Mouse (Mus musculus) limb, embryonic 12.5 days (tissue): ENCODE results near the gene Actn3. TPM values are rescaled to one million over a fixed set of nuclear protein-coding genes. Genes with fewer than 3 reads are reported as not detected.

Source experiments
- ATAC-seq: fragments of 200-750 bp; cut with Nextera tagmentation; 2 replicates; pipeline ENCODE4 v1.8.0; 2017; ENCODE audit warnings: low read depth, moderate TSS enrichment; ENCODE audit not compliant: insufficient number of reproducible peaks, insufficient read depth, low FRiP score, low TSS enrichment
- H3K27ac ChIP-seq: fragments of 300-500 bp; sonication (generic); 2 replicates; pipeline ENCODE4 v1.5.1; 2016; ENCODE audit warnings: mild to moderate bottlenecking, moderate library complexity
- H3K27me3 ChIP-seq: fragments of 300-500 bp; sonication (generic); 2 replicates; pipeline ENCODE4 v1.6.1; 2016; ENCODE audit warnings: mild to moderate bottlenecking, moderate library complexity
- H3K36me3 ChIP-seq: fragments of 300-500 bp; sonication (generic); 2 replicates; pipeline ENCODE4 v1.6.1; 2016; ENCODE audit warnings: mild to moderate bottlenecking, moderate library complexity
- H3K4me1 ChIP-seq: fragments of 300-500 bp; sonication (generic); replicated peaks from 2 replicates; pipeline ENCODE4 v1.6.1; 2016
- H3K4me2 ChIP-seq: fragments of 300-500 bp; sonication (generic); 2 replicates; pipeline ENCODE4 v1.6.1; 2016; ENCODE audit warnings: mild to moderate bottlenecking, moderate library complexity
- H3K4me3 ChIP-seq: fragments of 300-500 bp; sonication (generic); replicated peaks from 2 replicates; pipeline ENCODE4 v1.5.1; 2016; ENCODE audit warnings: mild to moderate bottlenecking
- H3K9ac ChIP-seq: fragments of 300-500 bp; sonication (generic); replicated peaks from 2 replicates; pipeline ENCODE4 v1.6.1; 2016; ENCODE audit warnings: mild to moderate bottlenecking, moderate library complexity
- H3K9me3 ChIP-seq: fragments of 300-500 bp; sonication (generic); 2 replicates; pipeline ENCODE4 v1.6.1; 2016; ENCODE audit warnings: mild to moderate bottlenecking, moderate library complexity
- WGBS: fragments of 180-500 bp; shearing (Covaris S2); methylation state at CpG from one replicate; pipeline ENCODE4 v1.1.7; 2016; 5-methylcytosine and 5-hydroxymethylcytosine counted together
- polyA plus RNA-seq: library from polyadenylated mRNA; unstranded; fragments of >200 nt; fragmentation: Nextera tagmentation; extraction: Ambion mirVana; gene quantifications from 2 replicates; pipeline ENCODE4 v1.2.1, GENCODE M21; 2016

Gene Actn3
- polyA plus RNA-seq = 9.0 and 9.1 TPM in 2 replicates

GRCm38 (mm10) chr19:4877785-4878184 lies at the start of gene Actn3:
Actn3 (minus strand) TSS chr19:4877909.
- Histone ChIP-seq H3K4me3 (peak within 1 kb of the TSS; percentile 89), H3K36me3 (no peaks in the 10 kb centered on the region), H3K27me3 (peaks cover 14% of the 10 kb centered on the region), H3K27ac (peak within 1 kb of the TSS; percentile 66), H3K4me1 (peaks cover 14% of the 10 kb centered on the region), H3K9me3 (no peaks in the 10 kb centered on the region), H3K4me2 (peak within 1 kb of the TSS; percentile 97), H3K9ac (peak within 1 kb of the TSS; percentile 86)
- ATAC-seq = peak; percentile 30
- WGBS = 2% methylated on average over 17 of the region's 17 CpGs

GRCm38 (mm10) chr19:4925121-4925860 lies 47.6 kb upstream of the Actn3 start:
- 96% methylated on average over 11 of the region's 11 CpGs for WGBS
- H3K4me3 ChIP-seq = no peak overlapping the region
- no peaks in the 10 kb centered on the region for H3K27me3 ChIP-seq
- peaks cover 17% of the 10 kb centered on the region for H3K4me1 ChIP-seq
- H3K27ac ChIP-seq = no peak overlapping the region
- no peaks in the 10 kb centered on the region for H3K9me3 ChIP-seq
- no peak overlapping the region for H3K4me2 ChIP-seq
- ATAC-seq = no peak
- H3K36me3 ChIP-seq = peaks cover 61% of the 10 kb centered on the region
- no peak overlapping the region for H3K9ac ChIP-seq

DNA sequence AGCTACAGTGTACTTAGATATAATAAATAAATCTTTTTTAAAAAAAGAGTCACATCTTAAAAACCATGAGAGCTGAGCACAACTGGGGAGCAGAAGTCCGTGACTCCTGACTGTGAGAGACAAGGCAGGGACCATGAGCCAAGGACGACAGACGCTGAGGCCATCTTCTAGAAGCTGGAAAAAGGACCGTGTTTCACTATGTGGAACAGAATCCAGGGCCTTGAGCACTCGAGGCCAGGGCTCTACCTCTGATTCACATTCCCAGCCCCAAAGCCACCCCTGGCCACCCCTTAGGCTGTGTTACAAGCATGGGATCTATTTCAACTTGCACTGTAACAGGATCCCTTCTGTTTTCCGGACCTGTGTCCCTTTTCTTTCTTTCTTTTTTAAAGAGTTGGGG lies 41.9 kb upstream of the Actn3 start:
- no peak for ATAC-seq
- Histone ChIP-seq H3K9me3 (no peaks in the 10 kb centered on the region), H3K27me3 (no peaks in the 10 kb centered on the region), H3K9ac (no peak overlapping the region), H3K4me1 (no peaks in the 10 kb centered on the region), H3K27ac (no peak overlapping the region), H3K36me3 (peaks cover 98% of the 10 kb centered on the region), H3K4me2 (no peak overlapping the region), H3K4me3 (no peak overlapping the region)
- 89% methylated on average over 6 of the region's 6 CpGs for WGBS

DNA sequence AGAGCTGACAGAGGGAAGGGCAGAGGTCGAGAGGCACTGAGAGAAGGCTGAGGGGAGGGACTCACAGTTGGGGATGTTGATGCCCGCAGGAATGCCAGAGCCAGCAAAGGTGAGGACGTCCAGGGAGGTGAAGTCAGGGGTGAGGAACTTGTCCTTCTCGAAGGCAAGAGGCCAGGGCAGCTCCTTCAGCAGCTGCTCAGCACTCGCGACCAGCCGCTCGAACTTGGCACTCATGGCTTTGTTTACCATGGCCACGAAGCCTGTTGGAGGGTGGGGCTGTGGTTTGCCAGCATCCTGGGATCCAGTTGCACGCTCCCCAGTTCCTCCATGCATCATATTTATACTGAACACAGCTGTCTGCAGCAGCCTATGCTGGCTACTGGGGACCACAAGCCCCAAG lies 39.1 kb upstream of the Actn3 start:
- no peaks in the 10 kb centered on the region for H3K4me1 ChIP-seq
- H3K4me2 ChIP-seq = no peak overlapping the region
- no peak overlapping the region for H3K4me3 ChIP-seq
- no peaks in the 10 kb centered on the region for H3K9me3 ChIP-seq
- no peaks in the 10 kb centered on the region for H3K27me3 ChIP-seq
- no peak overlapping the region for H3K9ac ChIP-seq
- WGBS = 87% methylated on average over 10 of the region's 10 CpGs
- no peak overlapping the region for H3K27ac ChIP-seq
- peaks cover 98% of the 10 kb centered on the region for H3K36me3 ChIP-seq
- ATAC-seq = no peak

DNA sequence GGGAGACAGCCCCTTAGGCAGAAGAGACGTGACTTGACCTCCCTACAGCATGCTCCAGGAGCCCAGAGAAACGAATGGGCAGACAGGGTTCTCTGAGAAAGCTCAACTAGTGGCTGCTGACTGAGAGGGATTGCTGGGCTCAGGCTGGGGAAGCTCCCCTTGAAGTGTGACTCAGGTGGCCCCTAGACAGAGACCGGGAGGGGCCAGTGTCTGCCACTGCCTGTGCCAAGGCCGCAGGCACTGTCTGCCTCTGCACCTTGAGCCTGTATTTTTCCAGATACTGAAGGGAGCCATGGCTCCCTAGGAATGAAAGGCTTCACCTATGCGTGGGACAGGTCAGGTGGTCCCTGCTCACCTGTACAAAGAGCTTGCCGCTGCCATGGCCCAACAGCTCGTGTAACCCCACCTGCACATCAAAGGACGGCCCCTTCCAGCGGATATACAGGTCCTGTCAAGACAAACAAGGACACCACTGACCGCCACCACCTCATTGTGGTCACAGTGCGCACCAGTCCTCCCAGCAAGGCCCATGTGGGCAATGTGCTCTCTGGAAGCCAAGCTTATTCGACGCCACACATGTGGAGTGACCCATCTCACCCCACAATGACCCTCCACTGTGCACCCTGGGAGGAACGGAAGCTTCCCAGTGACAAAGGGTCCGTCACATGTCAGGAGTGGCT lies 38.4 kb upstream of the Actn3 start:
- H3K4me2 ChIP-seq = no peak overlapping the region
- ATAC-seq = no peak
- WGBS = 93% methylated on average over 15 of the region's 15 CpGs

DNA sequence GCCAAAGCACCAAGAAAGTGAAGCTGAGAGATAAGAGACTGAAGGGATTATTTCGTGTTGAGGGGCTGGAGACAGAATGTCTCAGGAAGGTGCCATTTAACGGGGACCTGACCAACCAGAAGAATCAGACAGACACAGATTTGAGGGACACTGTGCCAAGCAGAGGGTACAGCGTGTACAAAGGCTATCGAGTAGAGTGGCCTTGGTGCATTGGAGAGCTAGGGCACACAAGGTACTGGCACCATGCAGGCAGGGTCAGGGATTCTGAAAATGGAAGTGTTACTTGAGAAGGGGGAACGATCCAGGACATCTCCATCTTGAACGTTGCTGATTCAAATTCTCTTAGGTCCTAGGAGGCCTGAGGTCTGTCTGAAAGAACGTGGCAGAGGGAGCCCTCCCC lies 31.7 kb upstream of the Actn3 start:
- no peak overlapping the region for H3K4me3 ChIP-seq
- no peak overlapping the region for H3K9ac ChIP-seq
- 89% methylated on average over 7 of the region's 7 CpGs for WGBS
- no peaks in the 10 kb centered on the region for H3K27me3 ChIP-seq
- H3K36me3 ChIP-seq = peaks cover 69% of the 10 kb centered on the region
- no peak overlapping the region for H3K4me2 ChIP-seq
- ATAC-seq = no peak
- H3K9me3 ChIP-seq = no peaks in the 10 kb centered on the region
- H3K4me1 ChIP-seq = peaks cover 5% of the 10 kb centered on the region
- H3K27ac ChIP-seq = no peak overlapping the region

More for the DNA sequence above, 38.4 kb upstream of the Actn3 start:
- H3K9ac ChIP-seq = no peak overlapping the region
- H3K27ac ChIP-seq = no peak overlapping the region
- H3K9me3 ChIP-seq = no peaks in the 10 kb centered on the region
- no peaks in the 10 kb centered on the region for H3K4me1 ChIP-seq
- no peak overlapping the region for H3K4me3 ChIP-seq
- no peaks in the 10 kb centered on the region for H3K27me3 ChIP-seq
- H3K36me3 ChIP-seq = peaks cover 98% of the 10 kb centered on the region

DNA sequence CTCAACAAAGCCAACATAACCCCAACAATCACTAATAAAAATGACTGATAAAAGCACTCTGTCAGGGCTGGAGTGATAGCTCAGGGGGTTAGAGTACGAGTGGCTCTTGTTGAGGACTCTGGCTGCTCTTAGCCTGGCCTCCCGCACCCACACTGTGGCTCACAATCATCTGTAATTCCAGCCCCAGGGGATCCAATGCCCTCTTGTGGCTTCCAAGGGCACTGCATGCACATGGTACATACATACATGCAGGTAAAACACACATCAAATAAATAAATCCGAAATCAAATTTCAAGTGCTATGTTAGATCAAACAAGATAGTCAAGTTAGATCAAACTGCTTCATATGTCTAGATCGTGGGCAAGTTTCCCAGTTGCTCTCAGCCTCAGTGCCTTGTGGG lies 30.4 kb upstream of the Actn3 start:
- peaks cover 64% of the 10 kb centered on the region for H3K36me3 ChIP-seq
- 85% methylated on average over 4 of the region's 4 CpGs for WGBS
- ATAC-seq = no peak

GRCm38 (mm10) chr19:4905979-4906794 lies 28.5 kb upstream of the Actn3 start, which contains the start of gene Bbs1:
Bbs1 (minus strand) TSS chr19:4906628.
- ATAC-seq = peak; percentile 57; the same call in 1 of the 2 replicates
- WGBS = 10% methylated on average over 31 of the region's 31 CpGs

More for the DNA sequence above, 30.4 kb upstream of the Actn3 start:
- H3K4me2 ChIP-seq = no peak overlapping the region
- H3K9me3 ChIP-seq = no peaks in the 10 kb centered on the region
- peaks cover 5% of the 10 kb centered on the region for H3K4me1 ChIP-seq
- no peak overlapping the region for H3K27ac ChIP-seq
- no peak overlapping the region for H3K4me3 ChIP-seq
- H3K27me3 ChIP-seq = no peaks in the 10 kb centered on the region
- no peak overlapping the region for H3K9ac ChIP-seq

DNA sequence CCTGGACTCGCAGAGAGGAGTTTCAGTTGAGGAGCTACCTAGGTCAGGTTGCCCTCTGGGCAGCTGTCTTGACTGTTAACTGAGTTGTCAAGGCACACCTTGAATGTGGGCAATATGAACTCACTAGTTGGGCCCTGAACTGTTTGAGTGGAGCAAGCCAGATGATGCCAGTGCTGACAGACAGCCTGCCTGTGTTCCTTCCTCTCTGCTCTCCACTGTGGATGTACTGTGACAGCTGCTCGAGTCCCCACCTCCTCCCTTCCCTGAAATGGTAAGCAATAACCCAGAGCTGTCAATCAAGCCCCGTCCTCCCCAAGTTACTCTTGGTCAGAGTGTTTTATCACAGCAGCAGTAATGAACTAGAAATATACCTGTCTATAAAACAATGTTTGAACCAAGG lies 22.2 kb upstream of the Actn3 start:
- Histone ChIP-seq H3K4me2 (no peak overlapping the region), H3K36me3 (peaks cover 31% of the 10 kb centered on the region; the same call in 1 of the 2 replicates), H3K4me3 (no peak overlapping the region), H3K9me3 (no peaks in the 10 kb centered on the region), H3K4me1 (no peaks in the 10 kb centered on the region), H3K27ac (no peak overlapping the region), H3K27me3 (no peaks in the 10 kb centered on the region), H3K9ac (no peak overlapping the region)
- 78% methylated on average over 3 of the region's 3 CpGs for WGBS
- ATAC-seq = no peak

More at GRCm38 (mm10) chr19:4905979-4906794, 28.5 kb upstream of the Actn3 start, which contains the start of gene Bbs1:
- H3K36me3 ChIP-seq = peaks cover 56% of the 10 kb centered on the region
- no peaks in the 10 kb centered on the region for H3K9me3 ChIP-seq
- peak within 1 kb of the TSS; percentile 60 for H3K4me2 ChIP-seq
- H3K27me3 ChIP-seq = no peaks in the 10 kb centered on the region
- H3K9ac ChIP-seq = peak within 1 kb of the TSS; percentile 62
- H3K27ac ChIP-seq = no peak within 1 kb of the TSS
- H3K4me3 ChIP-seq = peak within 1 kb of the TSS; percentile 66
- H3K4me1 ChIP-seq = peaks cover 5% of the 10 kb centered on the region

GRCm38 (mm10) chr19:4898972-4899371 lies 21.3 kb upstream of the Actn3 start:
- ATAC-seq = no peak
- H3K27ac ChIP-seq = no peak overlapping the region
- H3K4me3 ChIP-seq = no peak overlapping the region
- H3K9ac ChIP-seq = no peak overlapping the region
- H3K4me2 ChIP-seq = no peak overlapping the region
- no peaks in the 10 kb centered on the region for H3K9me3 ChIP-seq
- no peaks in the 10 kb centered on the region for H3K4me1 ChIP-seq
- no peaks in the 10 kb centered on the region for H3K27me3 ChIP-seq
- 69% methylated on average over 9 of the region's 9 CpGs for WGBS
- H3K36me3 ChIP-seq = peaks cover 31% of the 10 kb centered on the region; the same call in 1 of the 2 replicates
